Mouse (Mus musculus) myocyte (in vitro differentiated cells): ENCODE measurements around the gene Slc37a4.

Source experiments
- CEBPB ChIP-seq: IDR thresholded peaks from 2 replicates; pipeline ENCODE4 v1.6.1; 2011; ENCODE audit warnings: mild to moderate bottlenecking, moderate library complexity; ENCODE audit not compliant: poor library complexity, insufficient read depth, severe bottlenecking
- E2F4 ChIP-seq: IDR thresholded peaks from one replicate; pipeline ENCODE4 v1.6.1; 2011; ENCODE audit warnings: mild to moderate bottlenecking, control low read depth, moderate library complexity; ENCODE audit not compliant: insufficient read depth
- MAX ChIP-seq: IDR thresholded peaks from one replicate; pipeline ENCODE4 v1.6.1; 2011; ENCODE audit warnings: low read depth, mild to moderate bottlenecking, control low read depth
- MYOD1 ChIP-seq, 3 experiments: IDR thresholded peaks; one replicate each; pipeline ENCODE4 v1.6.1; 2011; ENCODE audit warnings: control low read depth in 2 of 3, low read depth in 2 of 3, mild to moderate bottlenecking in 2 of 3, moderate library complexity in 1 of 3; ENCODE audit not compliant: insufficient read length in 2 of 3, control insufficient read depth in 1 of 3
- POLR2A ChIP-seq: IDR thresholded peaks from one replicate; pipeline ENCODE4 v1.6.1; 2011; ENCODE audit warnings: low read depth, mild to moderate bottlenecking, control low read depth, moderate library complexity; ENCODE audit not compliant: insufficient read length
- POLR2AphosphoS2 ChIP-seq: IDR thresholded peaks from one replicate; pipeline ENCODE4 v1.6.1; 2011; ENCODE audit warnings: low read depth, control low read depth; ENCODE audit not compliant: insufficient read length
- SRF ChIP-seq: IDR thresholded peaks from one replicate; pipeline ENCODE4 v1.6.1; 2011; ENCODE audit warnings: low read depth; ENCODE audit not compliant: control insufficient read depth, insufficient read length
- USF1 ChIP-seq: IDR thresholded peaks from one replicate; pipeline ENCODE4 v1.6.1; 2011; ENCODE audit warnings: low read depth, mild to moderate bottlenecking, control low read depth, moderate library complexity

DNA sequence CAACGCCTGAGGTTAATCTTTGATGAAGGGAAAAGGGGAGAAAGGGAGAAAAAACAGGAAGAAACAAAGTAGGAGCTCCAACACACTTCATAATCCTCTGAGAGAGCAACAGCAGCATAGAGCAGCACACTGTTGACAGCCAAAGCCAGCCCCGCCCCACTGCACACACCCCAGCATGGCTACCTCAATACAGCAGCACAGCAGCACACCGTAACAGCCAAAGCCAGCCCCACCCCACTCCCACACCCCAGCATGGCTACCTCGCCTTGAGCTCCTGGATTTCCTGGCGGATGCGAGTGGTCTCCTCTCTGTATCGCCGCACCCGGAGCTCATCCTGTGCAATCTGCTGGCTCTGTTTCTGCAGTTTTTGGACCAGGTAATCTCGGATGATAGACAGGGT, 44.3 kb upstream of the Slc37a4 start:
- TF ChIP-seq E2F4: no peak
- no peak for TF ChIP-seq POLR2AphosphoS2
- TF ChIP-seq POLR2A: no peak
- TF ChIP-seq USF1: no peak
- TF ChIP-seq SRF: no peak
- no peak for TF ChIP-seq MYOD1 (IDR thresholded peaks at IDR 0.05; ENCODE audit: control insufficient read depth in 1 of 3, insufficient read length in 2 of 3, low read depth in 2 of 3)
- TF ChIP-seq MAX: no peak
- TF ChIP-seq CEBPB: no peak
